Mouse (Mus musculus): ENCODE data around the gene Gm17689. TPM values are rescaled to one million over a fixed set of nuclear protein-coding genes. Genes with fewer than 3 reads are reported as not detected.

The Gm17689 gene
- total RNA-seq (2023): not detected

GRCm38 (mm10) chr9:36582535-36582934, at the start of gene Gm17689:
Gene Gm17689 (minus strand): TSS chr9:36582635.

GRCm38 (mm10) chr9:36541863-36542262, 40.6 kb downstream of the Gm17689 start, which contains the start of gene Gm5615:
Gene Gm5615 (minus strand): TSS chr9:36541963.

Other genes starting within 250 kb of the Gm17689 start
- gene Gm7257, start 150.8 kb downstream of the Gm17689 start, total RNA-seq (2023): not detected
- gene Gm9513, start 107.0 kb downstream of the Gm17689 start, total RNA-seq (2023): not detected
- not detected for gene Gm5615, start 40.7 kb downstream of the Gm17689 start, total RNA-seq (2023)
- not detected for gene A630095E13Rik, start 60.7 kb upstream of the Gm17689 start, total RNA-seq (2023)
- gene Acrv1, start 110.6 kb upstream of the Gm17689 start, total RNA-seq (2023): not detected
- gene Chek1, start 144.4 kb upstream of the Gm17689 start, total RNA-seq (2023): 10 to 100 TPM in 1 of 2 experiments, 1 to 10 TPM in 1; 6.3 to 10.6 TPM
- 100 to 1,000 TPM; 146 to 150 TPM for gene Stt3a, start 185.0 kb upstream of the Gm17689 start, total RNA-seq (2023)
- gene Ei24, start 214.8 kb upstream of the Gm17689 start, total RNA-seq (2023): 10 to 100 TPM; 45.5 to 47.2 TPM
- not detected for gene Fez1, start 239.2 kb upstream of the Gm17689 start, total RNA-seq (2023)

Measured in T-cell, adult 66 days (primary cell).